Mouse (Mus musculus): ENCODE data around the gene Defa23. TPM values are rescaled to one million over a fixed set of nuclear protein-coding genes. Genes with fewer than 3 reads are reported as not detected.
"Not testable (repeated sequence)": the region's sequence is repeated elsewhere in the genome, so short reads cannot be mapped to it uniquely, and the experiment has no call there.

Defa23 gene
- polyA plus RNA-seq (2012; fragmentation: generic; extraction: Trizol) = not detected
- long read RNA-seq, experiment 1 = 0 reads
- long read RNA-seq, experiment 2 = 0 reads

DNA sequence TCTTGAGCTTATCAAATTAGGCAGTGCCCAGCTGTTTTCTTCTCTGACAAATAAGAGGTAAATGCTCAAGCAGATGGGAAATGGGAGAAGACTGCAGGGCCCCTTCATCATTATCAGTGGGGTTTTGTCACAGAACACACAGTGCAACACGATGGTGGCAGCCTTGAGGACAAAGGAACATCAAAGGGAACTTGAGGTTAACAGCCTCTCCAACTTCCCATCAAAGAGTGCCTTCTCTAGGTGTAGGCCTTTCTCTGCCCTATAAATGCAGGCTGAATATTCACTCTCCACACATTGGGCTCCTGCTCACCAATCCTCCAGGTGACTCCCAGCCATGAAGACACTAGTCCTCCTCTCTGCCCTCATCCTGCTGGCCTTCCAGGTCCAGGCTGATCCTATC is at the start of gene Defa23:
Defa23 (plus strand) TSS at position 301 of the 400 bp plus-strand sequence.
- not testable (repeated sequence) for H3ac ChIP-seq (ENCODE audit: control insufficient read depth, insufficient read length, low read depth); H3K36me3 ChIP-seq (ENCODE audit: control insufficient read depth, insufficient read depth); H3K27me3 ChIP-seq (ENCODE audit: control insufficient read depth, insufficient read depth, insufficient read length); H3K4me3 ChIP-seq (ENCODE audit: insufficient read depth, poor library complexity, severe bottlenecking); H3K79me2 ChIP-seq (ENCODE audit: control insufficient read depth, insufficient read depth); H3K79me3 ChIP-seq (ENCODE audit: low read depth)

GRCm38 (mm10) chr8:21006801-21007200 is 48.0 kb upstream of the Defa23 start:
- Histone ChIP-seq H3K79me3 (ENCODE audit: low read depth) (no peaks in the 10 kb centered on the region), H3K4me3 (ENCODE audit: insufficient read depth, poor library complexity, severe bottlenecking) (no peak overlapping the region), H3K79me2 (ENCODE audit: control insufficient read depth, insufficient read depth) (no peaks in the 10 kb centered on the region), H3K27me3 (ENCODE audit: control insufficient read depth, insufficient read depth, insufficient read length) (no peaks in the 10 kb centered on the region), H3ac (ENCODE audit: control insufficient read depth, insufficient read length, low read depth) (no peak overlapping the region), H3K36me3 (ENCODE audit: control insufficient read depth, insufficient read depth) (no peaks in the 10 kb centered on the region)
- TF ChIP-seq USF1 (IDR thresholded peaks at IDR 0.05; ENCODE audit: low read depth) = no peak
- TF ChIP-seq MYOD1 (IDR thresholded peaks at IDR 0.05; ENCODE audit: control insufficient read depth, insufficient read length, low read depth) = no peak
- no peak for TF ChIP-seq FOSL1 (IDR thresholded peaks at IDR 0.05; ENCODE audit: insufficient read depth, low read length, poor library complexity, severe bottlenecking)
- TF ChIP-seq MYOG (IDR thresholded peaks at IDR 0.05; ENCODE audit: control insufficient read depth, extremely low read depth, insufficient read length) = no peak
- TF ChIP-seq CTCF (IDR thresholded peaks at IDR 0.05; ENCODE audit: control insufficient read depth, insufficient read depth, insufficient read length) = no peak
- TF ChIP-seq MAX (IDR thresholded peaks at IDR 0.05) = no peak
- no peak for TF ChIP-seq CEBPB (IDR thresholded peaks at IDR 0.05; ENCODE audit: low read depth)

DNA sequence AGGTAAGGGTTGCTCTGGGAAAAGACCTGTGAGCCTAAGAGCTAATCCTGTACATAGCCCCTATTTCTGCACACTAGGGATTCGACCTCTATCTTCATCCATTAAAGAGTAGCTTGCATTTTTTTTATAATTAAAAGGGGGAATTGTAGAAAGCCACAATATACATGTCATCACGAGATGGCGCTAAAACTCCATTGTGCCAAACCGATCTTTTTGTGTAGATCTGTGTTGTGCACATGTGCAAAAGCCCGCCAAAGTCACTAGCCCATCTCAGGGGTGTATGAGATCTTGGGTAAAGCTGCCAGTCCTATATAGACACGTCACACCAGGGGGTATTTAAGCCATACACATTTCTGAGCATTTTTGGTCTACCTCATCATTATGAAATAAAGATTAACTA is 46.3 kb upstream of the Defa23 start:
- H3ac ChIP-seq (ENCODE audit: control insufficient read depth, insufficient read length, low read depth); H3K36me3 ChIP-seq (ENCODE audit: control insufficient read depth, insufficient read depth); H3K79me2 ChIP-seq (ENCODE audit: control insufficient read depth, insufficient read depth); H3K79me3 ChIP-seq (ENCODE audit: low read depth); H3K27me3 ChIP-seq (ENCODE audit: control insufficient read depth, insufficient read depth, insufficient read length); H3K4me3 ChIP-seq (ENCODE audit: insufficient read depth, poor library complexity, severe bottlenecking): not testable (repeated sequence)

DNA sequence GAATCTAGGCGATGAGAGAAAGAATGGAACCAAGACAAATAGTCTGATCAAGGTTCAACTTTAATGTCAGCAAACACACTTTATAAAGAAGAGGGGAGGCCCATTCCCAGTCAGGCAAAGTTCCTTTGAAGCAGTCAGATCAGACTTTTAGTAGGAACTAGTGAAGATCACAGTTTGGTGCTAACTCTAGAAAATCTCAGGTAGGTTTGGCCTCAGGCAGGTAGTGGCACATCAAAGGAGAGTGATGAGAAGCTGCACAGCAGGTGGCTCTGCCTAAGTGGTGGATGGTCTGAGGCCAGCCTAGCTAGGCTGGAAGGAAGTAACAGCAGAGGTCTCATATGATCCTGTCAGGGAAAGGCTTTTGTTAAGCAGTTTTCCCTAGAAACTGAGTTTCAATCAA is 44.3 kb upstream of the Defa23 start:
- not testable (repeated sequence) for H3K36me3 ChIP-seq (ENCODE audit: control insufficient read depth, insufficient read depth); H3ac ChIP-seq (ENCODE audit: control insufficient read depth, insufficient read length, low read depth); H3K79me3 ChIP-seq (ENCODE audit: low read depth); H3K27me3 ChIP-seq (ENCODE audit: control insufficient read depth, insufficient read depth, insufficient read length); H3K79me2 ChIP-seq (ENCODE audit: control insufficient read depth, insufficient read depth); H3K4me3 ChIP-seq (ENCODE audit: insufficient read depth, poor library complexity, severe bottlenecking)

DNA sequence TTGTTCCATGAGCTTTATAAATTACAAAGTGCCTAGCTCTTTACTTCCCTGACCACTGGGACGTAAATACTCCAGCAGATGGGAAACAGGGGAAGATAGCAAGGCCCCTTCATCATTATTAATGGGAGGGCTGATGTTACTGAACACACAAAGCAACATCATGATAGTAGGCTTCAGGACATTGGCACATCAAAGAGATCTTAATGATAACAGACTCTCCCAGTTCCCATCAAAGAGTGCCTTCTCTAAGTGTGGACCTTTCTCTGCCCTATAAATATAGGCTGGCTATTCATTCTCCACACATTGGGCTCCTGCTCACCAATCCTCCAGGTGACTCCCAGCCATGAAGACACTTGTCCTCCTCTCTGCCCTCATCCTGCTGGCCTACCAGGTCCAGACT is 29.6 kb upstream of the Defa23 start, which contains the start of gene Defa21:
Defa21 (plus strand) TSS at position 301 of the 400 bp plus-strand sequence.
- not testable (repeated sequence) for H3K4me3 ChIP-seq (ENCODE audit: insufficient read depth, poor library complexity, severe bottlenecking); H3K79me2 ChIP-seq (ENCODE audit: control insufficient read depth, insufficient read depth); H3ac ChIP-seq (ENCODE audit: control insufficient read depth, insufficient read length, low read depth); H3K27me3 ChIP-seq (ENCODE audit: control insufficient read depth, insufficient read depth, insufficient read length); H3K36me3 ChIP-seq (ENCODE audit: control insufficient read depth, insufficient read depth); H3K79me3 ChIP-seq (ENCODE audit: low read depth)

DNA sequence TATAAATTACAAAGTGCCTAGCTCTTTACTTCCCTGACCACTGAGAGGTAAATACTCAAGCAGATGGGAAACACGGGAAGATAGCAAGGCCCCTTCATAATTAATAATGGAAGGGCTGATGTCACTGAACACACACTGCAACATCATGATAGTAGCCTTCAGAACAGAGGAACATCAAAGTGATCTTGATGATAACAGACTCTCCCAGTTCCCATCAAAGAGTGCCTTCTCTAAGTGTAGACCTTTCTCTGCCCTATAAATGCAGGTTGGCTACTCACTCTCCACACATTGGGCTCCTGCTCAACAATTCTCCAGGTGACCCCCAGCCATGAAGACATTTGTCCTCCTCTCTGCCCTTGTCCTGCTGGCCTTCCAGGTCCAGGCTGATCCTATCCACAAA is 9.9 kb downstream of the Defa23 start, which contains the start of gene Defa35:
Defa35 (plus strand) TSS at position 301 of the 400 bp plus-strand sequence.
- not testable (repeated sequence) for H3K27me3 ChIP-seq (ENCODE audit: control insufficient read depth, insufficient read depth, insufficient read length); H3K36me3 ChIP-seq (ENCODE audit: control insufficient read depth, insufficient read depth); H3ac ChIP-seq (ENCODE audit: control insufficient read depth, insufficient read length, low read depth); H3K79me3 ChIP-seq (ENCODE audit: low read depth); H3K79me2 ChIP-seq (ENCODE audit: control insufficient read depth, insufficient read depth); H3K4me3 ChIP-seq (ENCODE audit: insufficient read depth, poor library complexity, severe bottlenecking)

GRCm38 (mm10) chr8:21084142-21084541 is 29.3 kb downstream of the Defa23 start, which contains the start of gene Defa25:
TSS of gene Defa25 (plus strand) at chr8:21084442.
- H3K4me3 ChIP-seq (ENCODE audit: insufficient read depth, poor library complexity, severe bottlenecking); H3K79me2 ChIP-seq (ENCODE audit: control insufficient read depth, insufficient read depth); H3K79me3 ChIP-seq (ENCODE audit: low read depth); H3ac ChIP-seq (ENCODE audit: control insufficient read depth, insufficient read length, low read depth); H3K27me3 ChIP-seq (ENCODE audit: control insufficient read depth, insufficient read depth, insufficient read length); H3K36me3 ChIP-seq (ENCODE audit: control insufficient read depth, insufficient read depth): not testable (repeated sequence)

DNA sequence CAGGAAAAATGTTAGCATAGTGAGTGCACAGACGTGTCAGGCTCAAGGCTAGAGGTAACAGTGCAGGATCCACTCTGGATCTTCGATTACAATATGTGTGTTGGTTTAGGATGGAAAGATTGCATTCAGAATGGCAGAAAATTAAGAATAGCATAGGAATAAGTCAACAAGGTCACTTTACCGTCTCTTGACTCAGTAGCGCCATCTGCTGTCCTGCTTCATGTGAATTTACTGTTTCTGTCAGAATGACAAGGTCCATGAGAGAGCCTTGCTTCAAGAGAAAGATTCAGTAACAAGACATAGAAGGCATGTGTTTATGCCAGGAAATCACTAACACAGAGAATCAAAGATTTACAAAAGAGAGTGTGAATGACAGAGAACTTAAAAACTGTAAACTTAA is 38.3 kb downstream of the Defa23 start:
- H3ac ChIP-seq (ENCODE audit: control insufficient read depth, insufficient read length, low read depth) = no peak overlapping the region
- H3K79me3 ChIP-seq (ENCODE audit: low read depth) = no peaks in the 10 kb centered on the region
- H3K36me3 ChIP-seq (ENCODE audit: control insufficient read depth, insufficient read depth) = no peaks in the 10 kb centered on the region
- H3K27me3 ChIP-seq (ENCODE audit: control insufficient read depth, insufficient read depth, insufficient read length) = no peaks in the 10 kb centered on the region
- no peak overlapping the region for H3K4me3 ChIP-seq (ENCODE audit: insufficient read depth, poor library complexity, severe bottlenecking)
- TF ChIP-seq MYOG (IDR thresholded peaks at IDR 0.05; ENCODE audit: control insufficient read depth, extremely low read depth, insufficient read length) (no peak), MAX (IDR thresholded peaks at IDR 0.05) (no peak), MYOD1 (IDR thresholded peaks at IDR 0.05; ENCODE audit: control insufficient read depth, insufficient read length, low read depth) (no peak), CTCF (IDR thresholded peaks at IDR 0.05; ENCODE audit: control insufficient read depth, insufficient read depth, insufficient read length) (no peak), CEBPB (IDR thresholded peaks at IDR 0.05; ENCODE audit: low read depth) (no peak), USF1 (IDR thresholded peaks at IDR 0.05; ENCODE audit: low read depth) (no peak), FOSL1 (IDR thresholded peaks at IDR 0.05; ENCODE audit: insufficient read depth, low read length, poor library complexity, severe bottlenecking) (no peak)
- H3K79me2 ChIP-seq (ENCODE audit: control insufficient read depth, insufficient read depth) = no peaks in the 10 kb centered on the region

GRCm38 (mm10) chr8:21095950-21096349 is 41.1 kb downstream of the Defa23 start, which contains the start of gene Gm14851:
TSS of gene Gm14851 (minus strand) at chr8:21096050.
- H3K79me3 ChIP-seq (ENCODE audit: low read depth) = not testable (repeated sequence)

More at GRCm38 (mm10) chr8:21095950-21096349, 41.1 kb downstream of the Defa23 start, which contains the start of gene Gm14851:
- H3ac ChIP-seq (ENCODE audit: control insufficient read depth, insufficient read length, low read depth); H3K4me3 ChIP-seq (ENCODE audit: insufficient read depth, poor library complexity, severe bottlenecking); H3K27me3 ChIP-seq (ENCODE audit: control insufficient read depth, insufficient read depth, insufficient read length); H3K36me3 ChIP-seq (ENCODE audit: control insufficient read depth, insufficient read depth); H3K79me2 ChIP-seq (ENCODE audit: control insufficient read depth, insufficient read depth): not testable (repeated sequence)

Data from C2C12 (cell line).